Mouse (Mus musculus): ENCODE data around the gene Fbxo11.

DNA sequence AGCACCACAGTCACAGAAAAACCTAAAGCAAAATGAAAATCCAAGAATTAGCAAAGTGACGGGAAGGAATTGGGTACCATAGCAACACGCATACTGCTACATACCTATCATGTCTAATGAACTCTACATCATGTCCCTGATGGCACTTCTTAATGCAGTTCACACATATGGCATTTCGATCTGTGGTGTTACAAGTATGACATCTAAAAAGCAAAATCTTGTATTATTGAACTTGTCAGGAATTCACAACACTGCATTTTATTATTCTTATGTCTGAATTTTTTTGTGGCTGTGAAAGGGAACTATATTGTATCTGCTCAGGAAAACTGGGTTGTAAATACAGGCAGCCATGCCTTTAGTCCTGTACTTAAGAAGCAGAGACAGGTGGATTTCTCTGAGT, 72.9 kb downstream of the Fbxo11 start:
- TF ChIP-seq GATA1 (IDR thresholded peaks at IDR 0.05; ENCODE audit: low read length) (no peak), TAL1 (IDR thresholded peaks at IDR 0.05; ENCODE audit: low read length) (no peak)

All from erythroblast, embryonic 14.5 days (primary cell).